Mouse (Mus musculus) heart, embryonic 13.5 days (tissue): ENCODE results near the gene Sh3glb2. TPM values are rescaled to one million over a fixed set of nuclear protein-coding genes. Genes with fewer than 3 reads are reported as not detected.
A peak's percentile ranks its signal among the peaks of the same experiment; 100 is the strongest.

Experiments
- ATAC-seq: fragments of 200-750 bp; cut with Nextera tagmentation; 2 replicates; pipeline ENCODE4 v1.8.0; 2017; ENCODE audit warnings: moderate TSS enrichment; ENCODE audit not compliant: insufficient number of reproducible peaks, low FRiP score, low TSS enrichment; ENCODE audit errors: extremely low read depth
- H3K27ac ChIP-seq: fragments of 300-500 bp; sonication (generic); replicated peaks from 2 replicates; pipeline ENCODE4 v1.5.1; 2015; ENCODE audit warnings: moderate library complexity, mild to moderate bottlenecking, inconsistent platforms
- H3K27me3 ChIP-seq: fragments of 300-500 bp; sonication (generic); replicated peaks from 2 replicates; pipeline ENCODE4 v1.6.1; 2015; ENCODE audit warnings: mild to moderate bottlenecking, inconsistent platforms
- H3K36me3 ChIP-seq: fragments of 300-500 bp; sonication (generic); 2 replicates; pipeline ENCODE4 v1.6.1; 2015; ENCODE audit warnings: mild to moderate bottlenecking, inconsistent platforms
- H3K4me1 ChIP-seq: fragments of 300-500 bp; sonication (generic); 2 replicates; pipeline ENCODE4 v1.6.1; 2015; ENCODE audit warnings: inconsistent platforms
- H3K4me2 ChIP-seq: fragments of 300-500 bp; sonication (generic); 2 replicates; pipeline ENCODE4 v1.6.1; 2015; ENCODE audit warnings: inconsistent platforms, mild to moderate bottlenecking, moderate library complexity
- H3K4me3 ChIP-seq: fragments of 300-500 bp; sonication (generic); 2 replicates; pipeline ENCODE4 v1.5.1; 2015; ENCODE audit warnings: moderate library complexity, mild to moderate bottlenecking, inconsistent platforms
- H3K9ac ChIP-seq: fragments of 300-500 bp; sonication (generic); 2 replicates; pipeline ENCODE4 v1.6.1; 2015; ENCODE audit warnings: inconsistent platforms, mild to moderate bottlenecking, moderate library complexity
- H3K9me3 ChIP-seq: fragments of 300-500 bp; sonication (generic); 2 replicates; pipeline ENCODE4 v1.6.1; 2016; ENCODE audit warnings: inconsistent platforms
- WGBS: fragments of 180-500 bp; shearing (Covaris S2); methylation state at CpG from one replicate; pipeline ENCODE4 v1.1.7; 2015; ENCODE audit warnings: mixed read lengths; 5-methylcytosine and 5-hydroxymethylcytosine counted together
- polyA plus RNA-seq: library from polyadenylated mRNA; unstranded; fragments of >200 nt; fragmentation: Nextera tagmentation; extraction: Ambion mirVana; gene quantifications from 2 replicates; pipeline ENCODE4 v1.2.1, GENCODE M21; 2015

The Sh3glb2 gene
- polyA plus RNA-seq, 1 experiment from 2014 or later: 122 TPM

GRCm38 (mm10) chr2:30379307-30379706 lies 20.2 kb upstream of the Sh3glb2 start:
- ATAC-seq: no peak
- Histone ChIP-seq H3K9me3 (no peaks in the 10 kb centered on the region), H3K4me3 (no peak overlapping the region), H3K36me3 (peaks cover 100% of the 10 kb centered on the region), H3K9ac (no peak overlapping the region), H3K27ac (no peak overlapping the region), H3K4me1 (no peaks in the 10 kb centered on the region), H3K27me3 (no peaks in the 10 kb centered on the region), H3K4me2 (no peak overlapping the region)
- WGBS: 73% methylated on average over 7 of the region's 7 CpGs

GRCm38 (mm10) chr2:30377721-30378120 lies 18.6 kb upstream of the Sh3glb2 start:
- Histone ChIP-seq H3K9ac (no peak overlapping the region), H3K4me2 (no peak overlapping the region), H3K9me3 (no peaks in the 10 kb centered on the region), H3K4me1 (no peaks in the 10 kb centered on the region), H3K36me3 (peaks cover 100% of the 10 kb centered on the region), H3K27ac (no peak overlapping the region), H3K27me3 (no peaks in the 10 kb centered on the region), H3K4me3 (no peak overlapping the region)
- no peak for ATAC-seq
- WGBS: 71% methylated on average over 5 of the region's 5 CpGs

GRCm38 (mm10) chr2:30375893-30376292 lies 16.8 kb upstream of the Sh3glb2 start:
- H3K36me3 ChIP-seq: peaks cover 100% of the 10 kb centered on the region

GRCm38 (mm10) chr2:30372726-30373125 lies 13.6 kb upstream of the Sh3glb2 start:
- H3K9me3 ChIP-seq: no peaks in the 10 kb centered on the region
- 94% methylated on average over 5 of the region's 5 CpGs for WGBS
- ATAC-seq: no peak

More at GRCm38 (mm10) chr2:30375893-30376292, 16.8 kb upstream of the Sh3glb2 start:
- H3K4me3 ChIP-seq: no peak overlapping the region
- no peak for ATAC-seq
- H3K27me3 ChIP-seq: no peaks in the 10 kb centered on the region
- WGBS: 88% methylated on average over 10 of the region's 10 CpGs
- no peaks in the 10 kb centered on the region for H3K9me3 ChIP-seq
- H3K4me2 ChIP-seq: no peak overlapping the region
- no peak overlapping the region for H3K9ac ChIP-seq
- H3K27ac ChIP-seq: no peak overlapping the region
- no peaks in the 10 kb centered on the region for H3K4me1 ChIP-seq

GRCm38 (mm10) chr2:30371544-30371943 lies 12.4 kb upstream of the Sh3glb2 start:
- no peaks in the 10 kb centered on the region for H3K27me3 ChIP-seq
- no peak overlapping the region for H3K9ac ChIP-seq
- ATAC-seq: no peak
- peaks cover 2% of the 10 kb centered on the region for H3K4me1 ChIP-seq
- 92% methylated on average over 8 of the region's 8 CpGs for WGBS
- no peak overlapping the region for H3K4me2 ChIP-seq
- no peaks in the 10 kb centered on the region for H3K9me3 ChIP-seq
- H3K4me3 ChIP-seq: no peak overlapping the region
- H3K27ac ChIP-seq: no peak overlapping the region
- H3K36me3 ChIP-seq: peaks cover 100% of the 10 kb centered on the region

More at GRCm38 (mm10) chr2:30372726-30373125, 13.6 kb upstream of the Sh3glb2 start:
- Histone ChIP-seq H3K27me3 (no peaks in the 10 kb centered on the region), H3K4me3 (no peak overlapping the region), H3K27ac (no peak overlapping the region), H3K36me3 (peaks cover 100% of the 10 kb centered on the region), H3K4me2 (no peak overlapping the region), H3K9ac (no peak overlapping the region), H3K4me1 (no peaks in the 10 kb centered on the region)

GRCm38 (mm10) chr2:30366203-30366602 lies 7.1 kb upstream of the Sh3glb2 start:
- peak overlapping the region; percentile 90; the same call in 1 of the 2 replicates for H3K27ac ChIP-seq
- peak overlapping the region; percentile 85; the same call in 1 of the 2 replicates for H3K9ac ChIP-seq

GRCm38 (mm10) chr2:30365281-30366069 lies 6.3 kb upstream of the Sh3glb2 start:
- H3K4me2 ChIP-seq: peak overlapping the region; percentile 85
- peaks cover 25% of the 10 kb centered on the region for H3K4me1 ChIP-seq
- peak overlapping the region; percentile 85 for H3K9ac ChIP-seq
- WGBS: 61% methylated on average over 2 of the region's 2 CpGs
- no peaks in the 10 kb centered on the region for H3K9me3 ChIP-seq
- peak overlapping the region; percentile 90 for H3K27ac ChIP-seq
- H3K36me3 ChIP-seq: peaks cover 40% of the 10 kb centered on the region
- H3K4me3 ChIP-seq: peak overlapping the region; percentile 85
- no peak for ATAC-seq
- H3K27me3 ChIP-seq: no peaks in the 10 kb centered on the region

More at GRCm38 (mm10) chr2:30366203-30366602, 7.1 kb upstream of the Sh3glb2 start:
- Histone ChIP-seq H3K4me3 (peak overlapping the region; percentile 85; the same call in 1 of the 2 replicates), H3K4me1 (peaks cover 25% of the 10 kb centered on the region), H3K9me3 (no peaks in the 10 kb centered on the region), H3K27me3 (no peaks in the 10 kb centered on the region), H3K4me2 (peak overlapping the region; percentile 85), H3K36me3 (peaks cover 48% of the 10 kb centered on the region)
- WGBS: 42% methylated on average over 5 of the region's 5 CpGs
- no peak for ATAC-seq

- under 1% methylated on average over 54 of the region's 54 CpGs for WGBS
These were observed 4.9 kb upstream of the Sh3glb2 start, which contains the start of gene Miga2 for GRCm38 (mm10) chr2:30363773-30364650. TSS of gene Miga2 (plus strand) at chr2:30364233.

GRCm38 (mm10) chr2:30362865-30363264 lies 3.7 kb upstream of the Sh3glb2 start:
- Histone ChIP-seq H3K4me1 (peaks cover 33% of the 10 kb centered on the region), H3K27ac (no peak overlapping the region), H3K9me3 (no peaks in the 10 kb centered on the region), H3K27me3 (no peaks in the 10 kb centered on the region), H3K36me3 (peaks cover 14% of the 10 kb centered on the region), H3K4me3 (no peak overlapping the region), H3K9ac (no peak overlapping the region), H3K4me2 (no peak overlapping the region)
- no peak for ATAC-seq
- 71% methylated on average over 5 of the region's 5 CpGs for WGBS

More at GRCm38 (mm10) chr2:30363773-30364650, 4.9 kb upstream of the Sh3glb2 start, which contains the start of gene Miga2:
- Histone ChIP-seq H3K36me3 (peaks cover 26% of the 10 kb centered on the region), H3K9ac (peak within 1 kb of the TSS; percentile 85), H3K27me3 (no peaks in the 10 kb centered on the region), H3K27ac (peak within 1 kb of the TSS; percentile 90), H3K4me2 (peak within 1 kb of the TSS; percentile 85), H3K4me3 (peak within 1 kb of the TSS; percentile 85), H3K4me1 (peaks cover 25% of the 10 kb centered on the region), H3K9me3 (no peaks in the 10 kb centered on the region)
- ATAC-seq: peak; percentile 99

- H3K9me3 ChIP-seq: no peaks in the 10 kb centered on the region
- WGBS: 77% methylated on average over 10 of the region's 10 CpGs
- H3K9ac ChIP-seq: no peak overlapping the region
- no peak for ATAC-seq
- no peaks in the 10 kb centered on the region for H3K36me3 ChIP-seq
- no peak overlapping the region for H3K4me2 ChIP-seq
- peaks cover 44% of the 10 kb centered on the region for H3K4me1 ChIP-seq
- H3K27me3 ChIP-seq: no peaks in the 10 kb centered on the region
- H3K4me3 ChIP-seq: no peak overlapping the region
- H3K27ac ChIP-seq: no peak overlapping the region
These were observed 1.5 kb upstream of the Sh3glb2 start for GRCm38 (mm10) chr2:30360626-30361025.
